Mouse (Mus musculus): ENCODE results near the gene Nxnl1.

DNA sequence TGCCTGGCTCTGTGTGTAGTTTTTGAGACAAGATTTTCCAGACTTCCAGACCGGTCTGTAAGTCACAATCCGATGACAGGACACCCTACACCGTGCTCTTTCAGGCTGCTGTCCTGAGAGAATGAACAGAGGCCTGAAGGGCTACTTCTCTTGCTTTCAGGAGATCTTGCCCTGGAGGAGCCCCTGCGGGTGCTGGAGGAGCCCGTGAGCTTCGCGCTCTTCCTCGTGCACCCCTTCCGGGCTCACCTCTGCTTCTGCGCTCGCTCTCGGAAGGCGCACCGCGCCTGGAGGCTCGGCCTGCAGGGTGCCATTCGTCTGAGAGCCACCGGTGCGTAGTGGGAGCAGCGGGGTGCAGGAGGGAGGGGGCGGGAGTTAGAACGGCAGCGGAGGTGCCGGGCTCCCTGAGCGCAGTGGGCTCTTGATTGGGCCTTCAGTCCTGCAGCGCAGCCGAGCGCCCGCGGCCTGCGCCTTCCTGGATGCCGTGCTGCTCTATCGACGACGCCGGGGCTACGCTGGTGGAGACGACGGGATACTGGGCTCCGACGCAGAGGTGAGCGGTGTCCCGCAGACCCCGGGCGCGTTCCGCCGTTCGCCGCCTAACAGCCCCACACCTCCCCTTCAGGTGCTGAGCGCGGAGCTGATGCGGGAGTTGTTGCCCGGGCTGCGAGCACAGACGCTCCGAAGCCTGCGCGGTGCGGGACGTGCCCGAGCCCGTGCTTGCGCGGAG, 35.7 kb upstream of the Nxnl1 start:
- no peak for TF ChIP-seq CTCF (IDR thresholded peaks at IDR 0.05; ENCODE audit: low read depth, low read length)
- TF ChIP-seq GATA1 (IDR thresholded peaks at IDR 0.05; ENCODE audit: borderline replicate concordance, low read length) = no peak
- TF ChIP-seq TAL1 (conservative IDR thresholded peaks at IDR 0.05; ENCODE audit: low read depth, low read length) = no peak
- no peak for TF ChIP-seq POLR2AphosphoS5 (IDR thresholded peaks at IDR 0.05; ENCODE audit: insufficient replicate concordance, low read depth, low read length)
- TF ChIP-seq GATA2 (IDR thresholded peaks at IDR 0.05; ENCODE audit: borderline replicate concordance, low read depth, low read length) = no peak
